Mouse (Mus musculus): ENCODE results near the gene Hist1h4m. TPM values are rescaled to one million over a fixed set of nuclear protein-coding genes. Genes with fewer than 3 reads are reported as not detected.
"Not testable (repeated sequence)": the region's sequence is repeated elsewhere in the genome, so short reads cannot be mapped to it uniquely, and the experiment has no call there.

The Hist1h4m gene
- 100 to 1,000 TPM; 322 to 356 TPM for total RNA-seq (2021)

DNA sequence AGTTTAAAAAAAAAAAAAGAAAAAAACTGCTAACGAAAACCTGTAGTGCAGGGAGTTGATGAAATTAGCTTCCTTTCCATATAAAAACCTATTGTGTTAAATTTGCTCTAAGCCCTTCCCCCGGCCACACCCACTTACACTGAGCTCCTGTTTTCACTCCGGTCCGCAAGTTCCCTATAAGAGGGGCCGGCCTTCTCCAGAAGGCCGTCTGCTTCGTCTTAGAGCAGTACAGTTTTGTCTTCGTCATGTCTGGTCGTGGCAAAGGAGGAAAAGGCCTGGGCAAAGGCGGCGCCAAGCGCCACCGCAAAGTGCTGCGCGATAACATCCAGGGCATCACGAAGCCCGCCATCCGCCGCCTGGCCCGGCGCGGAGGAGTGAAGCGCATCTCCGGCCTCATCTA, at the start of gene Hist1h4m:
Gene Hist1h4m (plus strand): TSS at position 208 of the 400 bp plus-strand sequence.
- intact Hi-C loops (cut with DNase I): not testable (repeated sequence)
- DNase-seq: peak; percentile 39 to 52

DNA sequence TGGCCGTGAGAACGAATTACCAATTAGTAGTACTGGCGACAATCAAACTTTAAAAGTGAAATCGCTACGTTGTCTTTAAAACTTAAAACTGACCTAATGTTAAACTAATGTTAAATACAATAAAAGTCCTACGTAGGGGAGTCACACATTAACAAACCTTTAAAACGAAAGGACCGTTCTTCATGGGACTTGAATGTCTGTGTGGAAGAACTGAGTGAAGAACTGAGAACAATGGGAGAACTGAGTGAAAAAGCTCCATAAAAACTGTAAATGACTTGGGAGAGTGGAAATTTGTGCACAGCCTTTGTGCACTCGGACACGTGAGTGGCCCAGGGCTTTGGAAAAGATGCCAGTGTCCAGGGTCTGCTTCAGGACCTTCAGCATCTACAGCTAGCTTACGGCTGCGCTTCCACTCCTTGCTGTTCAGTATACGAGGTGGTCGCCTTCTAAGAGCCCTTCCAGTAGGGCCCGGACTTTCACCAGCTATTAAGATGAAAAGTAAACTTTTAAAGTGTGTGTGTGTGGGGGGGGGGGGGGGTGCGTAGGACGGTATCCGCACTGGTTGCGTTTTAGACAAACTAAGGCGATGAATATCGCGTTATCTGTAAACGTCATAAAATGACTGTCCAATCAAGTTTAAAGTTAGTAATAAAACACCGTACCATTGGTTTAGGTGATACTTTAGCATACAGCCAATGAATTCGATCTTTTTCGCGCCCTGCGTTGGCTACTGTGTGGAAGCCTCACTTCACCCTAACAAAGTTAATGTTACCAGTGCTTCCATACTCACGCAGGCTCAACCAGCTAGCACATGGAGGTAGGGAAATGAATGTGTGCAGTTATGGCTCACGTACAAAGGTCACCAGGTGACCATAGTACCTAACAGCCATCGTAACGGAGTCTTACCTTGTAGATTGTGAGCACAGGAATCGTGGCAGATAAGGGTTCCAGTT, 32.5 kb upstream of the Hist1h4m start:
- peak; percentile 80 to 84 for DNase-seq
- intact Hi-C loops (cut with DNase I): loop anchor here (5.0 kb wide), 1 partner anchor 57 kb away; the partner anchor contains the start of gene Hist1h2bm

DNA sequence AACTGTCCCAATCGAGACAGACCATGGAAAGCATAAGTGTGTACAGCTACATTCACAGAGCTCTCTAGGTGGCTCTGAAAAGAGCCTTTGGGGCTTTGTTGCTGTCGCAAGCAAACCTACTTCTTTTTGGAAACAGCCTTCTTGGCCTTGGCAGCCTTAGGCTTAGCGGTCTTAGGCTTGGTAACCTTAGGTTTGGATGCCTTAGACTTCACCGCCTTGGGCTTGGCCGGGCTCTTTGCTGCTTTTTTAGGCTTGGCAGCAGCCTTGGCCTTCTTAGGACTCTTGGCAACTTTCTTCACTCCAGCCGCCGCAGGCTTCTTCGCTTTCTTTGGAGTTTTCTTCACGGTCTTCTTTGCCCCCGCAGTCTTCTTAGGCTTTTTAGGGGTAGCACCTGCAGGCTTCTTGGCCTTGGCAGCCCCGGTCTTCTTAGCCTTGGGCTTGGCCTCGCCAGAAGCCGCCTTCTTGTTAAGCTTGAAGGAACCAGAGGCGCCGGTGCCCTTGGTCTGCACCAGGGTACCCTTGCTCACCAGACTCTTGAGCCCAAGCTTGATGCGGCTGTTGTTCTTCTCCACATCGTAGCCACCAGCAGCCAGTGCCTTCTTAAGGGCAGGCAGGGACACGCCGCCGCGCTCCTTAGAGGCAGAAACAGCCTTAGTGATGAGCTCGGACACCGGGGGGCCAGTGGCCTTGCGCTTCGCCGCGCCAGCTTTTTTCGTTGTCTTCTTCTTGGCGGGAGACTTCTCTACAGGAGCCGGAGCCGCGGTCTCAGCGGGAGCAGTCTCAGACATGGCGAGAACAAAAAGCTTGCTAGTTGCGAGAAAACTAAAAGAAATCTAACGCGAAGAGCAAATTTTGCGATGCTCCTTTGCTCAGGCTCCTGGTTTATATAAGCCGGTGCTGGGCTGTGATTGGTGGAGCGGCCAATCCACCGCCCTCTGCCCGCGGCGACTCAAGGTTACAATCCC, 31.5 kb upstream of the Hist1h4m start, which contains the start of gene Hist1h1b:
Gene Hist1h1b (minus strand): TSS at position 859 of the 965 bp plus-strand sequence.
- intact Hi-C loops (cut with DNase I): loop anchor here (2.0 to 5.0 kb wide), 2 partner anchors 27 to 58 kb away; partner anchors contain the start of genes Hist1h2ak and Hist1h2bm
- DNase-seq: peak; percentile 75 to 76

DNA sequence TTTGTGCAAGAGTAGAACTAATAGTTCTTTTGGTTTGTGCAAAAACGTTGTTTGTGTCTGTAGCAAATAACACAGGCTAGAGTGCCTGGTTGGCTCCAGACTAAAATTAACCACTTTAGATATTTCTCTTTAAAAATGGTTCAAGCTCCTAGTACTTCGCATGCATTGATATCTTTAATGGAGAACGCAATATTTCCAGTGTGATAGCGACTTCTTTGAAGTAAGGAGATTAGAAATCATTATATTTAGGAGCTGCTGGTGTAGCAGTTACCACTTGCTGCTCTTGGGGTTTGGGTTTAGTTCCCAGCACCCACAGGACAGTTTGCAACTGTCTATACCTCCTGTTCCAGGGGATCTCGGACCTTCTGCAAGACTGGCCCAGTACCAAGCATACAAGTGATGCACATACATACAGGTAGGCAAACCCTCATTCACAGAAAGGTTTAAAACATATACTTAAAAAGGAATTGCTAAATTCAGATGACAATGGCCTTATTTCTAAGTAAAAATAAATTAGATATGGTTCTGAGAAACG, 30.5 kb upstream of the Hist1h4m start:
- intact Hi-C loops (cut with DNase I): loop anchor here (2.0 kb wide), 1 partner anchor 28 kb away; the partner anchor contains the start of gene Hist1h2ak
- no peak for DNase-seq

DNA sequence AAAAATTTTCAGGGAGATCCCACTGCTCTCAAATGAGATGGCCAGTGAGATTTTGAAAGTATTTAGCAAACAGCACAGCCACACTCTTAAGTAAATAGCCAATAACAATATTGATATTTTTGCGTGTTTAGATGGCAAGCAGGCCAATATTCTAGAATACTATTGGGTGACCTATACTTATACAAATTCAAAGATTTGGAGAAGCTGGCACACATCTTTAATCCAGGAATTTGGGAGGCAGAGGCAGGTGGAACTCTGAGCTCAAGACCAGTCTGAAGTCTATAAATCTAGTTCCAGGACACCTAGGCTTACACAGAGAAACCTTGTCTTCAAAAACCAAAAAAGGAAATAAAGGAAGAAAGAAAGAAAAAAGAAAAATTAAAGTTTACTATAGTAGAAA, 29.9 kb upstream of the Hist1h4m start:
- intact Hi-C loops (cut with DNase I): loop anchor here (2.0 kb wide), 1 partner anchor 29 kb away; the partner anchor contains the start of gene Hist1h2ak
- no peak for DNase-seq

DNA sequence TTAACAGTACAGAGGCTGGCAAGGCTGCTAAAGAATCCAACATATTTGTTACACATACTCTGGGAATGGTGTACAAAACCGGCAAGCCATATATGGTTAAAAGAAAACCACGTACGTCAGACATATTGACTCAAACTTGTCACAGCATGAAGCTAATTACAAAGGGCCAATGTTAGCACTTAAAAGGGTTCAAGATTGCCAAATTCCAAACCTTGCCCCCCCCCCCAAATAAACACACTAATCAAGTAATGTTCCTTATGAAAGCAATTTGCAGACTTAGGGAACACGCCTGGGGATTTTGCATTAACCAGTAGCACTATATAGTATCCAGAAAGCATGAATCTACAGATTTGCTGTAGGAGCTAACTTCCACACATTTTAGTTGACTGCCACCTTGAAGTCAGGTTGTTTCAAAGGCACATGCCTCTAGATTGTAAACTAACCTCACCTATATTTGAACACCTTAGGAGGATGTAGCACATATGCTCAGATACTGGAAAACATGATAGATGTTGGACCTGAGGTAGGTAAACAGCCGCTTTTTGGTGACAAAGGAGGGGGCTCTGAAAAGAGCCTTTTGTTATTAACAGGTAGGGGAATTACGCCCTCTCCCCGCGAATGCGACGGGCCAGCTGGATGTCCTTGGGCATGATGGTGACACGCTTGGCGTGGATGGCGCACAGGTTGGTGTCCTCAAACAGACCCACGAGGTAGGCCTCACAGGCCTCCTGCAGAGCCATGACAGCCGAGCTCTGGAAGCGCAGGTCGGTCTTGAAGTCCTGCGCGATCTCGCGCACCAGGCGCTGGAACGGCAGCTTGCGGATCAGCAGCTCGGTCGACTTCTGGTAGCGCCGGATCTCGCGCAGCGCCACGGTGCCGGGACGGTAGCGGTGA, 28.9 kb upstream of the Hist1h4m start:
- intact Hi-C loops (cut with DNase I): not testable (repeated sequence)
- peak in 1 of 2 experiments; percentile 38 for DNase-seq

DNA sequence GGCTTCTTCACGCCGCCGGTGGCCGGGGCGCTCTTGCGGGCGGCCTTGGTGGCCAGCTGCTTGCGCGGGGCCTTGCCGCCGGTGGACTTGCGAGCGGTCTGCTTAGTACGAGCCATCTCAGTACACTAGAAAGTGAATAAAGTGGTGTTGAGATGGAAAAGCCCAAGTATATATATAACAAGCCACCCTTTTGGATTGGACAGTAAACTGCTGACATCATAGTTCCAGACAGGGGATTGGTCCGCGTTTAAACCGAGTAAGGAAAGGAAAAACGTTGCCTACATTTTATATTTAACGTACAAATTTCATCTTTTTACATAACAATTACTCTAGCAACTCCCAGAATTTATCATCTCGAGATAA, 28.3 kb upstream of the Hist1h4m start, which contains the start of gene Hist1h3i:
Gene Hist1h3i (minus strand): TSS at position 116 of the 363 bp plus-strand sequence.
- intact Hi-C loops (cut with DNase I): no loop called here
- DNase-seq: peak; percentile 80 to 81

DNA sequence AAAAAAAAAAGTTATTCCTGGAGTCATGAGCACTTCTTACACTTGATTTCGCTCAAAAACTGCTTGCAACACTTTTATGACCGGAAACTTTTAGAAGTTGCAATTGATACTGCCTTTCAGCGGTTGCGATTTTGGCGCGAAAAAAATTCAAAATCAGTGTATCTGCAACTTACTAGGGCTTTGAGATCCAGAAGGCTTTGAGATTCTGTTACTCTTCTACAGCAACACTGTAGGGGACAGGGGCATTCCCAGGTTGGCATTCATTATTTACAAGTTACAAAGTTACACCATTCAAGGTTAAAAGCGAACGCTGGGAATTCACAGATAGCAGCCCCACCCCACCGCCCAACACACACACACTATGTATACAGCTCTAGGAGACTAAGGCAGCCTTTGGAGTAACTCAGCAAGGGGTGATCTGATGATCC, 27.8 kb upstream of the Hist1h4m start:
- intact Hi-C loops (cut with DNase I): loop anchor here (2.0 kb wide), 1 partner anchor 73 kb away; no protein-coding TSS in a partner anchor
- DNase-seq: peak; percentile 35 to 63

DNA sequence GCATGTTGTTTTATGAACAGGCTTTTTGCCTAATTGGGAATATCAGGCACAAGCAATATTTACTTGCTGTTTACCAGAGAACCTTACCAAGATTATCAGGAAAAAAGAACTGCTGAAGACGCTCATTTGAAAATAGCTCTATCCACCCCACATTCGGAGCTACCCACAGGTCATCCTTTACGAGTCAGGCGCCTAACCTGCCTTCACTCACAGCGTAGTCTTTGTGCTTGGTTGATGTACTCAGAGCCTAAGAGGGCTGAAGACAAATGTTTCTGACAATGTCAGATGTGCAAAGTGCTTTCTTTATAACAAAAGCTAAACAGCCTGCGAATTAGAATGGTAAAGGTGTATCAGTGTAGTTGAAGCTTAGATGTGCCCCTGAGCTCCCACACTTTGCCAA, 27.2 kb upstream of the Hist1h4m start:
- DNase-seq: no peak

DNA sequence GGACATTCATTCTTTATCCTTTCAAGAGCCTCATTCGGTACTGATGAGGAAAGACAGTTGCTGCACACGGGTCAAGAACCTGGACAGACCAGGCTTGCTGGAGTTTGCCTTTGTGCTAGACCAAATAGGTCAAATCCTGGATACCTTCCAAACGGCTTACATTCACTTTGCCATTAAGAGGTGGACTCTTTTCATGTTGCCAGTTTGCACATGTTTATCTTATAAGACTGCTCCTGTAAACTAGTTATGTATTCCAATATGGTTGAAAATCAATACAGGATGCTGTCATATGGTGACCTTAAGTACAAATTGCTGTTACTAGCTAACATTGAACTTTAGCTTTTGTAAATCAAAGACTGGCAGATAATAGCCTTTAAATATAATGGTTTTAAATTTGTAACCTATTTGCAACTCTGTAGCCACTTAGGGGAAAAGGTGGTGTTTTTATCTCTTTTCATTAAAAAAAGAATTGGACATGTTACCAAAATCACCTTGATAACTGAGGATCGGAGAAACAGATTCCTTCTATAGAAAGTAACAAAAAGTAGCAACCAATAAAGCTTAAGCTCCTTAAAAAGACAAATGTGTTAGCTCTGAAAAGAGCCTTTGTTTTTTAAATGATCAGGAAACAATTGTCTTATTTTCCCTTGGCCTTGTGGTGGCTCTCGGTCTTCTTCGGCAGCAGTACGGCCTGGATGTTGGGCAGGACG, 25.2 kb upstream of the Hist1h4m start:
- intact Hi-C loops (cut with DNase I): no loop called here
- DNase-seq: no peak

More for the DNA sequence above, 27.2 kb upstream of the Hist1h4m start:
- intact Hi-C loops (cut with DNase I): loop anchor here (2.0 kb wide), 1 partner anchor 74 kb away; no protein-coding TSS in a partner anchor

DNA sequence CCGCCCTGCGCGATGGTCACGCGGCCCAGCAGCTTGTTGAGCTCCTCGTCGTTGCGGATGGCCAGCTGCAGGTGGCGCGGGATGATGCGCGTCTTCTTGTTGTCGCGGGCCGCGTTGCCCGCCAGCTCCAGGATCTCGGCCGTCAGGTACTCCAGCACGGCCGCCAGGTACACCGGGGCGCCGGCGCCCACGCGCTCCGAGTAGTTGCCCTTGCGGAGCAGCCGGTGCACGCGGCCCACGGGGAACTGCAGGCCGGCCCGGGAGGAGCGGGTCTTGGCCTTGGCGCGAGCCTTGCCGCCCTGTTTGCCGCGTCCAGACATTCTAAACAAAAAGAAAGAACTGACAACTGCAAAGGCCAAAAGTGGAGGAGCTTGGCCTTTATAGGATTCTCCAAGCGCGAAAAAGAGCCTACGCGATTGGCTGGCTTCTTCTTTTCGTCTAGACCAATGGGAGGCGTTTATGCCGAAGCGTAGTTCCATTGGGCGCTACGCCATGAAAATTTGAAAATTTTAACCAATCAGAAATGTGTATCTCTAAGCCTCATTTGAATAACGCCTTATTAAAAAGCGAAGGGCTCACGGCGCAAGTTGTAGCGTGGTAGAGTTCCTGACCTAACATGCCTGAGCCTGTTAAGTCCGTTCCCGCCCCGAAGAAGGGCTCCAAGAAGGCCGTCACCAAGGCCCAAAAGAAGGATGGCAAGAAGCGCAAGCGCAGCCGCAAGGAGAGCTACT, 24.5 kb upstream of the Hist1h4m start, which contains the start of the genes Hist1h2an and Hist1h2bp:
Gene Hist1h2an (minus strand): TSS at position 320 of the 731 bp plus-strand sequence.
Gene Hist1h2bp (plus strand): TSS at position 563 of the 731 bp plus-strand sequence.
- peak; percentile 96 for DNase-seq
- intact Hi-C loops (cut with DNase I): not testable (repeated sequence)

DNA sequence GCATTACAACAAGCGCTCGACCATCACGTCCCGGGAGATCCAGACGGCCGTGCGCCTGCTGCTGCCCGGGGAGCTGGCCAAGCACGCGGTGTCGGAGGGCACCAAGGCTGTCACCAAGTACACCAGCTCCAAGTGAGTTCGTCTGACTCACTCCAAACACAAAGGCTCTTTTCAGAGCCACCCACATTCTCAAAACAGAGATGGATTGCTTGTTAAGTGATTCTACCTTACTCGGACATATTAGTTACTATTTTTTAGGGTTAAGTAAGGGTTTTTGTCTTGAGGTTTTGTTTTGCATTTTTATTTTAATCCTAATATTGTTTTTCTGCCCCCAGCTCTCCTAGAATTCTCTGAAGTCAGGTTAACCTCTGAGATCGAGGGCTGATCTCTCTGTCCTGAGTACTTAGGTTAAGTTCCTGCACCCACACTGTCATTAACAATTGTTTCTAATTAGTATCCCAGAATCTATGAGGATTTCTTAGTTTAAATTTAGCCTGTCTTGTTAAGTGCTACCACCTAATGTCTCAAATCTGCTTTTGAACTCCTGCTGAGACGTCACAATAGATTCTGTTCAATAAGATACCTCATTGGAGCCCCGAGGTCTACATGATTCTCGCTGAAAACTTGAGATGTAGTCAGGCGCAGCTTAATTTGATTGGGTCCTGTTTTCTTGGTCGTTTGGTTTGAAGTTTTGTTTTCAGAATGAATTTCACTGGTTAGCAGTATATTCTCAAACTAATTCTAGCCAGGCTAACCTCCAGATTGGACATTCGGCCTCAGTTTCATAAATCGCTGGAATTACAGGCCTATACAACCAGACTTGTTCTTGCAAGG, 23.6 kb upstream of the Hist1h4m start:
- peak in 1 of 2 experiments; percentile 12 for DNase-seq
- intact Hi-C loops (cut with DNase I): no loop called here

DNA sequence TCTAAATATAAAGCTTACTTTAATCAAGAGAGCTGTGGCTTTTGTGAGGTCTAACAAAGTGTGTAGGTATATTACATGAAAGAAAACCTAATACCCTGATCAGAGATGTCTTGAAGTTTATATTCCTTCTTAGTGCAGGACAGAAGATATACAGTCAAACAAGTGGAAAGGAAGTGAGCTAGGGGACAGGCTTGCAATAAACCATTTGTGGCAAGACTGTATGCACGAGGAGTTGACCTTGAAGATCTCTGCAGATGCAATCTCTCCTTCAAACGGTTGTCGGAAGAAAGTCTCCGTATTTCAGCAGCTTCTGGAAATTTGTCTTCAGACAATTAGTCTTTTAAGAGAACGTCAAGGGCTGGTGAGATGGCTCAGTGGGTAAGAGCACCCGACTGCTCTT, 21.6 kb upstream of the Hist1h4m start:
- intact Hi-C loops (cut with DNase I): no loop called here

DNA sequence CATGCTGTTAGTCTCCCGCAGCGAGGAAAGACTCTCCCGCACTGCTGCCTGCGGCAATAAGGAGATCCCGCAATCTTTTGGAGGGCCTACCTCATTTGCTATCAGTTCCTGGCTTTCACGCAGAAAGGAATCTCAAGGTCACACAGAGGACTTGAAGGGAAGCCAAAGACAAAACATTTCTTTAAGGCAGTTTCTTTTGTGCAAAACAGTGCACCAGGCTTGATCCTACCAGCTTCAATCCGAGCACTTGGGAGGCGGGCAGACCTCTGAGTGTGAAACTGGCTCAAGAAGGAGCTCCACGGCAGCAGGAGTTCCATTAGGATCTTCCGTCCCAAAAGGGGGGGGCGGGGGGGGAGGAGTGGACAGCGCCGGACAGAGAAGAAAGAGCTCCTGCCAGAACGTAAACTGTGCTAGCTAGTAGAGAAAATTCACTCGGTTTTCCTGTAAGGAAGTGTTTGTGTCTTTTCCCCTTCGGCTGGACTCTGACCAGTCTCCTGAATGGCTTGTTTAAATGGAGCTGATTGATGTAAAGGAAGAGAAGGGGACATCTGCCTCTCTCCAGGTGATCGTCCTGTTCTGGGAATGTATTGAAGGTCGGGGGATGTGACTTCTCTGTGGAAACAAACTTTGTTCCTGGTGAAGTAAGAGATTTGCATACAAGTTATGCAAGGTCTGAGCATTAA, 20.8 kb upstream of the Hist1h4m start:
- DNase-seq: no peak
- intact Hi-C loops (cut with DNase I): no loop called here

More for the DNA sequence above, 21.6 kb upstream of the Hist1h4m start:
- DNase-seq: no peak

DNA sequence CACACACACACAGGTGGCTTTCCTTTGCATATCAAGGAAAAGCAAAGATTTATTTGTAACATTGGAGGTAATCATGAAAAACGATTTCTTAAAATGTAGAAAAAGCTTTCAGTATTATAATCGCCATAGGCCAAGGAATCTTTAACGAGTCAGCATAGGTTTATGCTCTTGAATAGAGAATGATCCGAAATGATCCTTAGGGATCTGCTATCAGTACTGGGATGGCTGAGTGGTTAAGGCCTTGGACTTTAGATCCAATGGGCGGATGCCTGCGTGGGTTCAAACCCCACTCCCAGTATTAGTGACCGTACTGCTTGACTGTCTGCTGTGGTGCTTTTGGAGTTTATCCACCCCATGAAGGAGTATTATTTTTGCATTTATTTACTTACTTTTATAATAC, 16.0 kb upstream of the Hist1h4m start:
- intact Hi-C loops (cut with DNase I): no loop called here
- DNase-seq: no peak

DNA sequence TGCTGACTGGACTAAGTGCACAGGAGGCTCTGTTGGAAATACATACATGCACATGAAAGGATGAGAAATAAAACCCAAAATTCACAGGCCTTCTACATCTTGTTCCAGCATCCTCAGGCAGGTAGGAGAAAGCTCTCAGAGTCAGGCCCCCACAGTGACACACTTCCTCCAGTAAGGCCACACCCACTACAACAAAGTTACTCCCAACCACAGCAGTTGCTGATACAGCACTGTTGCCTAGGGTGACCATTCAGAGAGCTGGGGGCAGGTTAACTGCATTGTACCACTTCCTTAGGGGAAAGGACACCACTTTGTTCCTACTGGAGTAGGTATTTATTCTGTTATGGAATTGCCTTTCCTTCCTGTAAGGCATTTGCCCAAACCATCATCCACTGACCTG, 14.4 kb upstream of the Hist1h4m start:
- DNase-seq; intact Hi-C loops (cut with DNase I): not testable (repeated sequence)

All from heart, postnatal 10 days (tissue).